Mouse (Mus musculus): ENCODE results near the gene Fam71d. TPM values are rescaled to one million over a fixed set of nuclear protein-coding genes. Genes with fewer than 3 reads are reported as not detected.

Fam71d gene
- total RNA-seq (2021): 1 to 10 TPM; 2.3 to 2.4 TPM
- long read RNA-seq: 0 reads

DNA sequence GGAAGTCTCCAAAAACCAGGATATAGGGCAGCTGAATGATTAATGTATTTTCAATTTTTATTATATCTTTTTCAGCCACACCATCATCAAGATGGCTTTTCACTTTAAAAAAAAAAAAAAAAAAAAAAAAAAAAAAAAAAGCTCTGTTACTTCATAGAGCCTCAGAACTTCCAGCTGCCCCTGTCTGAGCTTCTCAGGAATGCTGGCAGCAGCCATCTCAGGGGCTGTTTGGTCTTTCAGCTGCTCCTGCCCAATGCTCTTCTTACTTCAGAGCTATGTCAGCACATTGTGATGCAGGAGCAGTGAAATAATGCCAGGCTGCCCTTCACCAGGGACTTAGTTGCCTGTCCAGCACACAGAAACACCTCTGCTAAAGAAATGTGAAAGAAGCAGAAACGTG is at the start of gene Fam71d:
TSS of gene Fam71d (plus strand) at position 211 of the 400 bp plus-strand sequence.
- no peak for DNase-seq (ENCODE audit: low spot score in 2 of 2)

DNA sequence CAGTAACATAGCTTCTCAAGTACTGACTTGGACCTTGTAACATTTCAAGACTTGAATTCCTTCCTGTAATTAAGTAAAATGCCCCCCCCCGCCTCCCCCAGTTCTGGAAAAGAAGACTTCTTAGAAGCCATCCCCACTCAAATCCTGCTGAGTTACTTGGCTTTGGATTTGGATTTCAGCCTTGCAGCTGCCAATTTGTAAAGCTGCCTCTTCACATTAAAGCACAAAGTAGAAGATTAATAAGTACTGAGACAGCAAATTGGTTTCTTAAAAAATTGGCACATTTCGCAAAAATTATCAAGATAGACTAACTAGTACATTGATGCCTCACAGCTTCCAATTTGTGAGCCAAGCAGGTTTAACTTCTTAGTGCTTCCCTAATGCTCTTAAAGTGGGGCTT is 47.6 kb upstream of the Fam71d start:
- no peak for DNase-seq (ENCODE audit: low spot score in 2 of 2)

DNA sequence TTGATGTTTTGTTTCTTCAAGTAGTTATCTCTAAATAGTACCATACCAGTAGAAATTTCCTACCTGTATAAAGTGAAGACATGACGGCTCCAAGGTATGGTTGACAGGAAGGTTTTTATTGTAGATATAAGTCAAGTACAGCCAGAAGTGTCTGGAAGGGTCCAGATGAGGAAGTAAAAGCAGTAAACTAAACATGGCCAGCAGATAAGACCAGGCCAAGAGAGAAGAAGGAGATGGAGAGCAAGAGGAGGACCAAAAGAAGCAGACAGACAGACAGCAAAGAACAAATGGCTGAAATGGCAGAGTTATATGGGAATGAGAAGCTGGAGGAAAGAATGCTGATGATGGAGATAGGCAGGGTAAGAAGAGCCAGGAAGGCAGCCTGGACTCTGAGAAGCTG is 46.1 kb upstream of the Fam71d start:
- no peak for DNase-seq (ENCODE audit: low spot score in 2 of 2)

DNA sequence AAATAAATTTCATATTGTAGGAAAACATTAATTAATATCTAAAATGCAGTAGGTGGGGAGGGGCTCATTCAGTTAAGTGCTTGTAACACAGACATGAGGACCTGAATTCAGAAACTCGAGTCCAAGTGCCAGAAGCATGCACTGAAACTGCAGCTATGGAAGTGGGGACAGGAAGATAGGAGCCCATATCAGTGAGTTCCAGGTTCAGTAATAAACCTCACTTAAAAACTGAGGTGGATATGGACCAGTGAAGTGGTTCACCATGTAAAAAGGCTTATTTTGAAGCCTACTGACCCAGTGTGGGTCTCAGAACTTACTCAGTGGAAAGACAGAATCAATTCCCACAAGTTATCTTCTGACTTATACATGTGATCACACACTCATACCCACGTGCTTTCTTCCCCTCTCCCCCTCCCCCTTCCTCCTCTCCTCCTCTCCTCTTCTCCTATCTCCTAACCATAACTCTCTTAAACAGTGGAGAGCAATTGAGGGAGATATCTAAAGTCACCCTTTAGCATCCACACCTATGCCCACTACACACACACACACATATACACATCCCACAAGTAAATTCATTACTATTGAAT is 31.5 kb upstream of the Fam71d start:
- no peak for DNase-seq (ENCODE audit: low spot score in 2 of 2)

DNA sequence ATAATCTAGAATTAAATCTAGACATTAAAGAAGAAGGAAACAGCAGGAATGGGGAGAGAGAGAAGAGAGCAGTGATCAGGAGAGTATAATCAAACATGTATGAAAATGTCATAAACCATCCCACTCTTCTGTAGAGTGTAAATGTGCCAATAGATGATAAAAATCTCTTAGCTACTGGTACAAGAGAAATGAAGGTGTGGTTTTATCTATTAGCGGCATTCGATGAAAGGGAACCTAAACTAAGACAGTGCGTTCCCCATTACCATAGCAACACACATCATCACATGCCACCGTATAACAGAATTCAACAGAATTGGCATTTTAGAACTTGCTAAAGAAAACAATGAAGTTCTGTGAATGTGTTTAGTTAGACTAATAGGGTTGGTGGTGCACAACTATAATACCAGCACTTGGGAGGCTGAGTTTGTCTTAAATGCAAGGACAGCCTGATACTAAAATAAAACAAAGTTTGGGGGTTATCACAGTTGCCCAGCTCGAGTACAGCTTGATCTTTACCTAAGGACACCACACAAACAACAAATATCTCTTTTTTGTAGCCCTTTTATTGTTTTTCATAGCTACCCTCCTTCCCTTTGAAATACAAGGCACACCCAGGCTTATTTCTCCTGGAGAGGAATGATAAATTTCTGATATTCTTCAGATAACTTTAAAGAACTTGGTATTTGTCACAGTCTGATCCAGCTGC is 13.1 kb upstream of the Fam71d start:
- DNase-seq (ENCODE audit: low spot score in 2 of 2): no peak

DNA sequence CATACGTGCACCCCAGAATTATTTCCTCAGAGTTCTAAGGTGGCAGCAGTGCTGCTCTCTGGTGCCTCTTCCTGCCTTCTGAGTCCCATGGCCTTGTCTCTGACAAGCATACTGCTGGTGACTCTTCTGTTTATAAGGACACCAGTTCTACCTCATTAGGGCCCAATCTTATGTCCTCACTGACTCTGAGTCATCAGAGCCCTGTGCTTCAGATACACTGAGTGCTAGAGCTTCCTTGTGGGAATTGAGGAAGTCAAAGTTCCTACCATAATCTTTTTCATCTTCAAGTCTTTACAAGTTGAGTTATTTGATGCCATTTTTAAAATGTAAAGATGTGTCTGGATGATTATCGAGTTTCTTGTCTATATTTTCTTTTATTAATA is 12.5 kb upstream of the Fam71d start:
- no peak for DNase-seq (ENCODE audit: low spot score in 2 of 2)

DNA sequence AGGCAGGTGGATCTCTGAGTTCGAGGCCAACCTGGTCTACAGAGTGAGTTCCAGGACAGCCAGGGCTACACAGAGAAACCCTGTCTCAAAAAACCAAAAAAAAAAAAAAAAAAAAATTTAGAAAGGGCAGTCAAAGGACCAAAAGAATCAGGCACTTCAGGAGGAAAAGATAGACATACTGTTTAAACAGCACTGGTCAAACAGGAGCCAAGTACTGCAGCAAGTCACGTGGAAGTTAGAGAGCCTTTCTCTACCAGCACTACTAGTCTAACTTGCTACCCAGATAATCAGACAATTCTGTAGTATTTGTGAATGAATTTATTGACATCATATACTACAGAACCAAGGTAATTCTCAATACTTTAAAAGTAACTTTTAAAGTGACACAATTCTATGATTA is 10.3 kb upstream of the Fam71d start:
- no peak for DNase-seq (ENCODE audit: low spot score in 2 of 2)

DNA sequence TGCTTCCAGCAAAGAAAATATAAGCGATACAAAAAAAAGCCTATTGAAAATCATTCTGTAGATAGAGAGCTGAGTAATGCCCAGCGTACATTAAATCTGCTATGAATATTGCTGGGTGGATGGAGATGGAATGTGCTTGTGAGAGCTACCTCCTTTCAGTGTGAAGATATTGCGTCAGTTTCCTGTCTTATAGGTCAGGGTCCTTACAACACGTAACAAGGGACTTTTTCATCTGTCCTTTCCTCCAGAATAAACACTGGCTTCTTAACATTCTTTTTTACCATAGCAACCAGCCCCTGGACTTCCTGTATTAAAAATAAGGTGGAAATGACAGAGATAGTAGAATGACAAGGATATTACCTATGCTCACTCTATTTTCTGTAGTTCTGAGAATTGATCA is 9.1 kb upstream of the Fam71d start:
- DNase-seq (ENCODE audit: low spot score in 2 of 2): no peak

DNA sequence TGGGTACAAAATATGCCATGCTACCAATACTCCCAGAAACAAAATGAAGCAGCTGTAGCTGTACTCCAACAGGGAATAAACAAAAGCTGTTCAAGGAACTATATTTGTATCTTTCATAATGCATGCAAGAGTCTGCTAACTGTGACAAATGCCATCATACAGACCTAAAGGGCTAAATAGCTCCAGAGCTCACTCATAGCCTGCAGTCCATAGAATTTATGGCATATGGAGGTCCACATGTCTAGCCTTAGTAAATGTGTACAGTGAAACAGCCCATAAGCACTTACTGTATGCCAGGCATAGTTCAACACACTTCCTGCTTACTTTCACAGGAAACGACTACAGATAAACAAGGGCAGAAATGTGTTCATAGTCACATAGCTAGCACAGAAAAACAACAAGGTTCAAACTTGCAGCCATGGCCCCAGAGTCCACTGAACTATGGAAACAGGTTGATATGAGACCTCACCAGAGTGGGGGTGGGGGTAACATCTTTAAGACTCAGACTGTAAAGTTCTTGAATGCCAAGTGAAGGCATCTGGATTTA is 5.6 kb upstream of the Fam71d start:
- no peak for DNase-seq (ENCODE audit: low spot score in 2 of 2)

DNA sequence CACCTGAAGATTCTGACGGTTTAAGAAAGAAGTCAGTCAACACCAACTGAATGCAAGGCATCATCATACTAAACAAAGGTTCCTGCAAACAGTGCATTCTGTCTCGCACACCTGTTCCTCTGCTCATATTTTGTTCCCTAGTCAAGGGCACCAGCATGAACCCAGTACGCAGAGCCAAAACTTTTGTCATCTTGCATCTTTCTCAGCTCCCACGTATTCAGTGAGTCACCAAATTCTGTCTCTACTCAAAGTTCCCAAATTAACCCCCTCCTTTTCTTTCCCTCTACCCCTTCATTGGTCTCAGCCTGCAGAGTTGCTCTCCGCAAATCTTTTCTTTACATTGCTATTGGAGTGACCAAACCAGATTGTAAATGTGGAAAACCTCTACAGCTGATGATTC is 2.5 kb upstream of the Fam71d start:
- DNase-seq (ENCODE audit: low spot score in 2 of 2): no peak

DNA sequence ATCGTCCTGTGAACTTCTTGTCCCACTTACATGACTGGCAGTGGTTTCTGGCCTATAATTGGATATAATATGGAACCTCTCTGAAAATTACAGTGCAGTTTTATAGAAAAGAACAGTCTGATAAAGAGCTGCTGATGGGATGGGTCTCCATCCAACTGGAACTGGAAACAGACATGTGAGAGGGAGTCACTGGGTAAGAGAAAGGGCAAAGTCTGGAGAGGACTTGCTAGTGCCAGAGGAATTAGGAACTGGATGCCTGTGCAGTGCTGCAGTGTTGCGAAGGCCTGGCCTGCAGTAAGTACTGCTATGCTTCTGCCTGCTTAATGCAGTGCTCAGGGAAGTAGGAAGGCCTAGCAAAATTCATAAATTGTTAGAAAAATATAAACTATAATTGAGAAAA is 1.9 kb downstream of the Fam71d start:
- DNase-seq (ENCODE audit: low spot score in 2 of 2): no peak

DNA sequence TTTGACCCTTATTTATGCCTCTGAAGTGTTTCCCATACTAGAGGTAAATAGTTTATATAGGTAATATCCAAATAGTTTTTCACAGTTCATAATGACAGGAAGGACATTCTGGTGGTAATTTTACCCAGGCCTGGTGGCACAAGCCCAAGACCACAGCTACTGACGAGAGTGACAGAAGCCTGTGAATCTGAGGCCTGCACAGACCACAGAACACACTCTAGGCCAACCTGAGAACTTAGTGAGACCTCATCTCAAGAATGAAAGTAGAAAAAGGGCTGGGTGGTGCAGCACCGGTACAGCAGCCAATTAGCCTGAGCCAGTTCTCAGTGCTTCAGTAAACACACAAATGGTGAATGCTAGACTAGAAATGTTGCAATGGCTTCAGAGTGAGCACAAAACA is 26.4 kb downstream of the Fam71d start:
- no peak for DNase-seq (ENCODE audit: low spot score in 2 of 2)

DNA sequence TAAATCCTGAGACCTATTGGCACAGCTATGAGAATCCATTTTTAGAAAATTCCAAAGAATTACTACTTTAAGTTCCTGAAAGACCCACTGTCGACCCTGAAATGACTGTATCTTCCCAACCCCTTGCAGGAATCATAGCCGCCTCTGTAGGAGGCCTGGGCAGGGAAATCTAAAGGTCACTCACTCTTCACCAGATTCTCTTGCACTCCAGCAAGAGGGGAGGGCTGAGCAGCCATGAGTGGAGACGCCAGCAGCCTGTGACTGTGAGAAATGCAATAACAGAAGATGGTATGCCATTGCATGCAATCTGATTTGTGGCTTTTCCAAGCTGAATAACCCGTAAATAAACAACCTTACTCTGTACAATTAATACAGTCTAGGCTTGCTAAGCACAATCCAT is 36.4 kb downstream of the Fam71d start:
- DNase-seq (ENCODE audit: low spot score in 2 of 2): no peak

DNA sequence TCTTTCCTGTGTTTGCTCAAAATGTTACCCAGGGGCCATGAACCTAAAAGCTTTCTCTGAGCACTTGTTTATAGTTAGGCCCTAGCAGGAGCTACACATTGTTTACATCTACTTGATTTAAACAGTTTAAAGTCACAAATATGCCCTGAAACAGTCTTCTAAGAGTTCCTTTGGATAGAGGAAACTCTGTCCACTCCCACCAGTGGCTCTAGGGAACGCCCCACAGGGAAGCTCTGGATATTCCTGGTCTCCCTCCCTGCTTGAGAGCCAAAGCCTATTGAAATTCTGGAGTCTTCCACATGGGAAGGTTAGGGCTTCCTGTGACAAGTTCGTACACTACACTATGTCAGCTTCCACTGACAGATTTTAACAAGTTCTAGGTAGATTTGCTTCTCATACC is 48.3 kb downstream of the Fam71d start:
- no peak for DNase-seq (ENCODE audit: low spot score in 2 of 2)

DNA sequence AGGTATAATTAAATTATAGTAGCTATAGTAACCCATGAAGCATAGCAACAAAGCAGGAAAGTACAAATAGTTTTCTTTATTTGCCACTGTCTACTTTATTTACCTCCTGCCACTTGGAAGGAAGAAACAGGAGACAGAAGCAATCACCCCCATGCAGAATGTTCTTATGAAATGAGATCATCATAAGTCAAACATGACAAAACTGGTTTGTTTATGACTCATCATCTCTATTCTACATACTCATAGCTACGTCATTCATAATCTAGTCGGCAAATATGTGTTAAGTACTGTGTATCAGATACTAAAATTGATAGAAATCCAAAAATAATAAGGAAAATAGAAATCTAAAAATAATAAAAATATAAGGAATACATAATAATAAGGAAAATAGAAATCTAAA is 49.0 kb downstream of the Fam71d start:
- DNase-seq (ENCODE audit: low spot score in 2 of 2): no peak

DNA sequence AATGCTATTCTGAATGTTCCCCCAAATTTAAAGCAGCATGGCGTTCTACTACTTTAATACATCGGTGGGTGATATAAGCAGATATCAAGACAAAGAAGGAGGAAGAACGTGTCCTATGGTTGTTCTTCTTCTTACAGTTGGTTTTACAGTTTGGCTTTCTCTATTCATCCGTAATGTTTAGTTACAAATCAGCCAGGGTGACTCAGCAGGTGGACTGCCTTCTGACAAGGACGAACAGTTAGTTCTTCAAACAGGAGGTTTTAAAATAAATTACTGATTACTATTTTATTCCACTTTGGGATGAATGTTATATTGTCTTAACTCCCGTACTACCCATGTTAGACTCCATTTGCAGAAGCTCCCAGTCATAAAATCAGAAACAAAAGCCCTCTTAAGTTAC is 54.9 kb downstream of the Fam71d start:
- DNase-seq (ENCODE audit: low spot score in 2 of 2): no peak

DNA sequence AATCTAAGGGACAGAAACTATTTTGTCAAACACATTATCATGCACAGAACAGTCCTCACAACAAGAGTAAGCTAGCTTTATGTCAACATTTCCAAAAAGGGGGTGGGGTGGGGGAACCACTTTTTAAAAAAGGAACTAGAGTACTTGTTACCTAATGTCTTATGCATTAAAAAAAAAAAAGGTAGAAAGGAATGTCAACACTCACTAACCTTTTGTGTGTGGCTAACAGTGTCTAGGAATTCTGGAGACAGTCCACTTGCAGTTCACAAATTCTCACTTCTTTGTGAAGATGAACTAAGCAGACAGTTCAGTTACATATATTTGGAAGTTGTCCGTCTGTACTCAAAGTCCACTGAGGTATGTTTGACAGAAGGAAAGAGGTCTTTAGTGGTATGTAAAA is 56.1 kb downstream of the Fam71d start:
- no peak for DNase-seq (ENCODE audit: low spot score in 2 of 2)

DNA sequence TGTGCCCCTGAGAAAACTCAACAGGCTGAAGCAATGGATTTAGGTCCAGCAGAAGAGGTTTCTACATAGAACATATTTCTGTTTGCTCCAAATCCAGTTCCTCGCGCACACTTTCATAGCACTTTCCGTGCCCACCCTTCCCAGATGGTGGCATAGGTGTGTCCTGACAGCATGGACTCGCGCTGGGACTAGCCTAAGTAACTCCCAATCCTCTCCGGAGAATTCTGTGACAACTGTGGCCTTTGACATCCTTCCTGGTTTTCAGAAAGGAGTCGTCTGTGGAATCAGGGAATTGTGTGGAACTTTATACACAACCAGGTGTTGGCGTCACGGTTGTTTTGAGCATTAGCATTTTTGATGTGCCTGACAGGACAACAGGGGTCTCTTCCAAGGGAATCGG is 56.8 kb downstream of the Fam71d start:
- no peak for DNase-seq (ENCODE audit: low spot score in 2 of 2)

DNA sequence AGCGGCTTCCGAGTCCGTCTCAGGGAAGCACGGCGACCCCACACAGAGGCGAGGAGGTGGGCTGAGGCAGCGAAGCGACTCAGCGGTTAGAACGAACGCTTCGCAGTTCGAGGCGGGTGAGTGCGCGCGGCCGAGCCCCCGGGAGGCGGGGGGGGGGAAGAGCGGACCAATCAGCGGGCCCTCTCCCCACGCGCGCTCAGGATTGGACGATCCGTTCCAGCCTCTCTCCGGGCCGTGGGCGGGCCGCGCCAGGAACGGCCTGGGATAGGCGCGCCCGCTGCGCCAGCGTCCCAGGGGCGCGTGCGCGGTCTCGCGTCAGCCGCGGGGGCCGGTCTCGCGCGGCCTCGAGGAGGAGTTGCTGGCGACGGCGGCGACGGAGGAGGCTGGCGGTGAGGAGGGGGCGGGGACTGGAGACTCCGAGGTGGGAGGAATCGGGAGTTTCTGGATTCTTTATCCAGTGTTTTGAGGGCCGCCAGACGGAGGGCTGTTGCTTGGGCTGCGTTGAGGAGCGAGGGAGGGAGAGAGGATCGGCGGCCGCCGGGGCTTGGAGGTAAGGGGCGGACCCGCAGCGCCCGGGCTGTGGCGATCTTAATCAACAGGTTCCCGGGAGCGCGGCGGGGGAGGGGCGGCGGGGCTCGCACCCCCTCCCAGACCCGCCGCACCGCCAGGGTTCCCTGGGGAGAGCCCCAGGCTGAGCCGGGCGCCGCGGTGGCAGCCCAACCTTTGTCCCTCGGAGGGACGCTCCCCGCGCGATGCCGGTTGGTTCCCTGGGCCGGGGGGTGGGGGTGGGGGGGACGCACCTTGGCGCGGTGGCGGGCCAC is 57.4 kb downstream of the Fam71d start, which contains the start of gene Mpp5:
TSS of gene Mpp5 (plus strand) at position 351 of the 821 bp plus-strand sequence.
- DNase-seq (ENCODE audit: low spot score in 2 of 2): peak; percentile 92 to 97

DNA sequence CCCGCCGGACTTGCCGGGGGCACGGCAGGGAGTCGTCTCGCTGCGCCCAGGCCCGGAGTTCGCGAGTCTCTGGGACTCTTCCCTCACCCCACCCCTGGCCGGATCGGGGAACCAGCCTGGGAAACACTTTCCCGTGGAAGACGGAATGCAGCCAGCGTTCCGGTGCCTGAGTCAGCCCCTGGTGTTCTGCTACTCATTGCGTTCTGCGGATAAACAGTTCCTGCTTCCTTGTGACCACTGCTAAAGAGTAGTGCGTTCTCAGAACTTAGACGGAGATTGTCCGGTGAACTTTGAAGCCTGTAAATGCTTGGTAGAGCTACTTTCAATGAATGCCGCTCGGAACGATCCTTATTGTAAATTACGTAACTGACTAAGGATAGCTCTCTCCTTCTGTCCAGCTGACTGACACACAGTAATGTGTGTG is 58.1 kb downstream of the Fam71d start:
- peak; percentile 43 to 61 for DNase-seq (ENCODE audit: low spot score in 2 of 2)

DNA sequence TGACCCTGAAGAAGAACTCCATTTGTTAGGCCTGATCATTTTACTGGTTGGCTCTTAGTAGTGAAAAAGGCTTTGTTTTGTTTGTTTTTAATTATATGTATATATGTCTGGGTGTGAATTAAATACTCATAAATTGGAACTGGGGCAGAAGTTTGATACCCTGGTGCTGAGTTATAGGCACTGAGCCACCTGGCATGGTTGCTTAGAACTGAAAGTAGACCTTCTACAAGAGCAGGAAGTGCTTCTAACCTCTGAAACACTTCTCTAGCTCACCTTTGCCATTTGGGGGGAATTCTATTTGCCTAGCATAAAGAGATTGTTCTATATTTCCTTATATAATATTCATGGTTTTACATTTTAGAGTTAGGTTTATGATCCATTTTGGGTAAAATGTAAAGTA is 70.6 kb downstream of the Fam71d start:
- DNase-seq (ENCODE audit: low spot score in 2 of 2): no peak
